Mouse (Mus musculus) cerebellum, adult 9-10 months (tissue): ENCODE results near the gene P4ha3.
"Not testable (repeated sequence)": the region's sequence is repeated elsewhere in the genome, so short reads cannot be mapped to it uniquely, and the experiment has no call there.

Source experiments
- DNase-seq: peaks from one replicate; pipeline ENCODE4 v3.0.0; 2022

The P4ha3 gene

DNA sequence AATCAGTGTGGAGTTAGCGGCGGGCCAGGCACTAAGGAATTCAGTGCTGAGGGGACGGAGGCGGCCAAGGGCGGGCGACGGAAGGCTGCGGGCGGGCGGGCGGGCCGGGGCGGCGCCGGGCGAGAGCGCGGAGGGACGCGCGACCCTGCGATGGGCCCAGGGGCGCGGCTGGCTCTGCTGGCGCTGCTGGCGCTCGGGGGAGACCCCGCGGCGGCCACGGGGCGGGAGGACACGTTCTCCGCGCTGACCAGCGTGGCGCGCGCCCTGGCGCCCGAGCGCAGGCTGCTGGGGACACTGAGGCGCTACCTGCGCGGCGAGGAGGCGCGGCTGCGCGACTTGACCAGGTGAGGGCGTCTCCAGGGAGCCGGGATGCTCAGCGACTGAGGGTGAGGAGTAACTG lies at the start of gene P4ha3:
Gene P4ha3 (plus strand): TSS at position 138 of the 400 bp plus-strand sequence.
- no peak for DNase-seq

- DNase-seq, result no peak
Observed at GRCm38 (mm10) chr7:100238271-100238670, 47.0 kb upstream of the P4ha3 start.

- no peak for DNase-seq
Observed at GRCm38 (mm10) chr7:100240601-100241000, 44.7 kb upstream of the P4ha3 start.

DNA sequence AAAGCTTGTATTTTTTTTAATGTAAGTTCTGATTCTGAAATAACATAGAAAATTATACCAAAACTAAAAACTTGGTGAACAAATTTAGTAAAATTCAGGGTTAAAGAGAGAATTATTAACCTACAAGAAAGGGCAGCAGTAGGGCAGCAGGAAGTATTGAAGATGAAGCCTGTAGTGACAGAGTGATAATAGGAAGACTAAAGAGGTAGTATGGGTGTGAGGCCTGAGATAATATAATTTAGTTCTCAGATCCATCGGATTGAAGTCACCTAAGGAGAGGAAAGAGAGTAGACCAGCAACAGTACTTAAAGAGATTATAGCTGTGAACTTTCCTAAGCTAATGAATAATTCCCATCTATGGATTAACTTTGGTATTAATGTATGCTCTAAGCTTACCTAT lies 42.3 kb upstream of the P4ha3 start:
- no peak for DNase-seq

GRCm38 (mm10) chr7:100244225-100244624 lies 41.1 kb upstream of the P4ha3 start:
- DNase-seq, result no peak

DNA sequence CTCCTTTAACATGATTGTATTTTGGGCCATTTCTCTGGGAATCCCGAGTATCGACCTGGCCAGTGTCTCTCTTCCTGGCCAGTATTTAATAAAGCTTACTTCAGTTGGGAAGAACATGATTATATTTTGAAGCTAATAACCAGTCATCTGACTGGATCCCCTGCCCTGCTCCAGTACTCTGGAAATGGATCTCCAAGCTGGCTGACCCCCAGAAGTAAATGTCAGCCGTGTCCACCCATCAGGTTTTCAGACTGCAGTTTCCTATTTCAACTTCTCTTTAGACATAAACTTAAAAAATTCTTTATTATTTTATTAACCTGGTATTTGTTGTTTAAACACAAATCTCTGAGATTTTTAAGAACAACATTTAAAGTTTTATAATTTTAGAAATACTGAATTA lies 40.1 kb upstream of the P4ha3 start:
- no peak for DNase-seq

DNA sequence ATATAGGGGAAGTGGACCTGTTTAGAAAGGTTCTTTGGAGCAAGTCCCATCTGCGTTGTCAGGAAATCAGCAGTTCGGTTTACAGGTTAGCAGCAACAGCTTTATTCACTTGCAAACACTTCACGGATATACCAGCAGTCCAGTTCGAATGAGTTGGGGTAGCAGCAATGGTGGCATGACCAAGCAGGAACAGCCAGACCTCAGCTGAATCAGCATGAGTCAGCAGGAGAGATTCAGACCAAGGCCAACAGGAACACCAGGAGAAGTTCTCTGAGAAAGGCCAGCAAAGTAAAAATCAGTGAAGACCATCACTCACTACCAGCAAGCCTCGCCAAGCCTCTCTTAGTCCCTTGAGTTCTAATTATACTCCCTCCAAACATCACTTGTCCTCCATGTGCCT lies 34.7 kb upstream of the P4ha3 start:
- no peak for DNase-seq

DNA sequence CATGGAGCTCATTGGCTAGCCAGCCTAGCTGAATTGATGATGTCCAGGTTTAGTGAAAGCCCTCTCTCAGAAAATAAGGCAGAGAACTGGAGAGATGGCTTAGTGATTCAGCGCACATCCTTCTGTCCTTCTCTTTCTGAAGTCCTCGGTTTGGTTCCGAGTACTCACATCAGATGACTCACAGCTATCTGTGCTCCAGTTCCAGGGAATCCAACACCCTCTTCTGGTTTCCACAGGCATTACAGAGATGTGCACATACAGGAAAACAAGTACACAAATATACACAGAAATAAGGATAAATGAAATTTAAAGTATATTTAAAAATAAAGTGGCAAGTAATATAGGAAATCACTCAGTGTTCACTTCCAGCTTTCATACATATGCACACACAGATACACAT lies 23.0 kb upstream of the P4ha3 start:
- no peak for DNase-seq

DNA sequence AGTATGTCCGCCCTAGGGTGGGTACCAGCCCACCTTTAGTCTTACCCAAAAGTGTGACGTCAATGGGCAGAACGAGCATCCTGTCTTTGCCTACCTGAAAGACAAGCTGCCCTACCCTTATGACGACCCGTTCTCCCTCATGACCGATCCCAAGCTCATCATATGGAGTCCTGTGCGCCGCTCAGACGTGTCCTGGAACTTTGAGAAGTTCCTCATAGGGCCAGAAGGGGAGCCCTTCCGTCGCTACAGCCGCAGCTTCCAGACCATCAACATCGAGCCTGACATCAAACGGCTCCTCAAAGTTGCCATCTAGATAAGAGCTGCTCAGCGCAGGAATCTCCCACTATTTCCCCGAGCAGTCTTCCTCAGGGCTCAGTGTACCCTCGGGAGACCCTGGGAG lies 20.4 kb upstream of the P4ha3 start:
- DNase-seq, result not testable (repeated sequence)

- no peak for DNase-seq
Observed at GRCm38 (mm10) chr7:100272369-100272768, 13.0 kb upstream of the P4ha3 start.

- no peak for DNase-seq
Observed at GRCm38 (mm10) chr7:100274507-100274906, 10.8 kb upstream of the P4ha3 start.

GRCm38 (mm10) chr7:100276397-100276796 lies 8.9 kb upstream of the P4ha3 start:
- DNase-seq, result no peak

- DNase-seq, result peak; percentile 43
Observed at GRCm38 (mm10) chr7:100279803-100280202, 5.5 kb upstream of the P4ha3 start.

GRCm38 (mm10) chr7:100281596-100281995 lies 3.7 kb upstream of the P4ha3 start:
- no peak for DNase-seq

GRCm38 (mm10) chr7:100283298-100283697 lies 2.0 kb upstream of the P4ha3 start:
- DNase-seq, result no peak

GRCm38 (mm10) chr7:100287748-100288578 lies 2.6 kb downstream of the P4ha3 start:
- DNase-seq, result no peak

DNA sequence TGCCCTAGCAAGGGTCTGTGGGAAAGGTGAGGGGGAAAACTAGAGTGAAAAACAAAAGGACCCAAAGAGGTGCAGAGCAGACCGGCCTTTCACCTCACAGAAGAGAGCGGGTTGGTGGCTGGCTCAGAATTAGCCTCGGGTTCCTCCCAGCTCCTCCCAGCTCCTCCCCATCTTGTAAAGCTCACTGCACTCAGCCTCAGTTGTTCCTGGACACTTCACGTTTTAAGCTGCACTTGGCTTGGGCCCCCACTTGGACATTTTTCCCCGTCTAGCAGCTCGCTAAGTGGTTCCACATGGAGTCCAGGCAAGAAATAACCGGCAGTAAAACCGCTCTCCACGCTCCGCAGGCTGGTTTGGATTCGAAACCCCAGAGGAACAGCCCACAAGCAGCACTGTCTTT lies 3.3 kb downstream of the P4ha3 start:
- DNase-seq, result no peak

- no peak for DNase-seq
Observed at GRCm38 (mm10) chr7:100293546-100293945, 8.2 kb downstream of the P4ha3 start.

DNA sequence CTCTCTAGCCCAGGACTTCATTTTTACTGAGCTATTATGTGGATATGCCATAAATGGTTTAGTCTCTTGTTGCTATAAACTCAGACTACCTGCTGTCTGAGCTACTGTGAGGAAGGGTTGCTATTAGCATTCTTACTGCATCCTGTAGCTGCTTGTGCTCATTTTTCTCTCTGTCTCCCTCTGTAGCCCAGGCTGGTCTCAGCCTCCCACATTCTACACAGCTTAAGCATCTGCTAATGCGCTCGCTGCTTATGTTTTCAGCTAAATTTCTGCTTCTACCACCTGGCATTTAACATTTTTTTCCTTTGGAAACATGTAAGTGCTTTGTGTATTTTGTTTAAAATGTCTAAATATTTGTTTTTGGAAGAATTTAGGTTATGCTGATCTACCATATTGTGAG lies 10.4 kb downstream of the P4ha3 start:
- DNase-seq, result no peak

- no peak for DNase-seq
Observed at GRCm38 (mm10) chr7:100296699-100297098, 11.4 kb downstream of the P4ha3 start.

DNA sequence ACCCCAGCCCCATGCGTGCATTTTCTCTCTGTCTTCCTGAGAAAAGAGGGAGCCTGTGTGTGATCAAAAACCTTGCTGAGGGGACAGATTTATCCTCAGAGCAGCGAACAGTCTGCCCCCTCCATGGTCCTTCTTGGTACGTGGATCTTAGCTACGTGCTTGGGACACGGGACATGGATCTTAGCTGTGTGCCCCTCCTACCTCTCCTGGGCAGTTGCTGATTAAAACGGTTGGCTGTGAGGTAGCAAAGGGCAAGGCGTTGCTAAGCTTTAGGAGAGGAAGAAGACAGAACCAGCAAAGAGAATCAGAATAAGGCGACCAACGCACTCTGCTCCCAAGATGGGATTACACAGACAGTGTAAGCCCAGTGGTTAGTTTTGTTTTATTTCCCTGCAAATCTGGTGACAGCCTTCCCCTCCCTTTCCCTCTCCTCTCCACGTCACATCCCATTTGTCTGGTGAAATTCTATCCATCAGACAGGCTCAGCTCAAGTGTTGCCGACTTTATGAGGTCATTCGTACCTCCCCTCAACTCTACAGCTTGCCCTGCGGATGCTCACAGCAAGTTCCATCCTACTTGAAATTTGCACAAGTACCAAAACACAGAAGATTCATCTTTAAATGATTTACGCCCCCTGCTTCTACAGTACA lies 13.7 kb downstream of the P4ha3 start:
- DNase-seq, result no peak

- DNase-seq, result no peak
Observed at GRCm38 (mm10) chr7:100301390-100301789, 16.1 kb downstream of the P4ha3 start.

GRCm38 (mm10) chr7:100302316-100302715 lies 17.0 kb downstream of the P4ha3 start:
- DNase-seq, result no peak

DNA sequence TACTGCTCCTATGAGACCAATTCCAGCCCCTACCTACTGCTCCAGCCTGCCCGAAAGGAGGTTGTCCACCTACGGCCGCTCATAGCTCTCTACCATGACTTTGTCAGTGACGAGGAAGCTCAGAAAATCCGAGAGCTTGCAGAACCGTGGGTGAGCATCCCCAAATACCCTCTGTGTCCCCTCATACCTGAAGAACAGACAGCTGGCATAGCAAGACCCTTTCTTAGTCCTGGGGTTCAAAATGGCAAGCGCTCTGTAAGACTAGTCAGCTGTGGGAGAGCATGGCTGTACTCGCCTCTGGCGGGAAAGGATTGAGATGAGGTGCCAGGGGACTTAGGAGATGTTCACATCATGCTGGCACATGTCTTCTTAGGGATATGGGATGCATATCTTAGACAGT lies 20.6 kb downstream of the P4ha3 start:
- DNase-seq, result no peak
